Mouse (Mus musculus) midbrain, embryonic 14.5 days (tissue): Measurements from ENCODE around the gene Muc15. TPM values are rescaled to one million over a fixed set of nuclear protein-coding genes. Genes with fewer than 3 reads are reported as not detected.

Source experiments
- ATAC-seq: fragments of 200-750 bp; cut with Nextera tagmentation; 2 replicates; pipeline ENCODE4 v1.8.0; 2017; ENCODE audit warnings: moderate number of reproducible peaks, moderate library complexity; ENCODE audit not compliant: low FRiP score, low TSS enrichment
- DNase-seq: peaks from one replicate; pipeline ENCODE4 v3.0.0-alpha.2; 2015
- H3K27ac ChIP-seq: fragments of 300-500 bp; sonication (generic); replicated peaks from 2 replicates; pipeline ENCODE4 v1.5.1; 2014; ENCODE audit warnings: mild to moderate bottlenecking, low read depth, low read length, moderate library complexity
- H3K27me3 ChIP-seq: fragments of 300-500 bp; sonication (generic); 2 replicates; pipeline ENCODE4 v1.6.1; 2014; ENCODE audit warnings: low read length, control low read depth, mixed read lengths; ENCODE audit not compliant: control insufficient read depth, insufficient read depth
- H3K36me3 ChIP-seq: fragments of 300-500 bp; sonication (generic); 2 replicates; pipeline ENCODE4 v1.6.1; 2014; ENCODE audit warnings: low read length, control low read depth; ENCODE audit not compliant: control insufficient read depth, insufficient read depth
- H3K4me1 ChIP-seq: fragments of 300-500 bp; sonication (generic); 2 replicates; pipeline ENCODE4 v1.6.1; 2014; ENCODE audit warnings: mild to moderate bottlenecking, antibody characterized with exemption, low read length, control low read depth; ENCODE audit not compliant: control insufficient read depth, insufficient read depth
- H3K4me2 ChIP-seq: fragments of 300-500 bp; sonication (generic); 2 replicates; pipeline ENCODE4 v1.6.1; 2014; ENCODE audit warnings: mild to moderate bottlenecking, low read length, moderate library complexity
- H3K4me3 ChIP-seq: fragments of 300-500 bp; sonication (generic); replicated peaks from 2 replicates; pipeline ENCODE4 v1.5.1; 2014; ENCODE audit warnings: low read depth, low read length
- H3K9ac ChIP-seq: fragments of 300-500 bp; sonication (generic); replicated peaks from 2 replicates; pipeline ENCODE4 v1.6.1; 2014; ENCODE audit warnings: mild to moderate bottlenecking, low read length, moderate library complexity
- H3K9me3 ChIP-seq: fragments of 300-500 bp; sonication (generic); 2 replicates; pipeline ENCODE4 v1.6.1; 2016; ENCODE audit warnings: low read length, control low read depth, mixed read lengths; ENCODE audit not compliant: control insufficient read depth
- WGBS: fragments of 180-500 bp; shearing (Covaris S2); extraction: QIAGEN DNeasy Blood & Tissue Kit; methylation state at CpG from one replicate; pipeline ENCODE4 v1.1.7; 2014; 5-methylcytosine and 5-hydroxymethylcytosine counted together
- polyA plus RNA-seq: library from polyadenylated mRNA; unstranded; fragments of >200 nt; fragmentation: Nextera tagmentation; extraction: Ambion mirVana; gene quantifications from 2 replicates; pipeline ENCODE4 v1.2.1, GENCODE M21; 2014

Gene Muc15
- polyA plus RNA-seq, result not detected in 2 replicates

GRCm38 (mm10) chr2:110721290-110721753 lies at the start of gene Muc15:
Gene Muc15 (plus strand): TSS chr2:110721340.
- no peak within 1 kb of the TSS for H3K27ac ChIP-seq
- no peaks in the 10 kb centered on the region for H3K27me3 ChIP-seq
- no peak within 1 kb of the TSS for H3K4me3 ChIP-seq
- ATAC-seq (no peak), DNase-seq (no peak)
- no peak within 1 kb of the TSS for H3K9ac ChIP-seq
- no peaks in the 10 kb centered on the region for H3K9me3 ChIP-seq
- H3K36me3 ChIP-seq, result no peaks in the 10 kb centered on the region
- 50% methylated on average over 3 of the region's 3 CpGs for WGBS
- H3K4me2 ChIP-seq, result no peak within 1 kb of the TSS
- H3K4me1 ChIP-seq, result no peaks in the 10 kb centered on the region

DNA sequence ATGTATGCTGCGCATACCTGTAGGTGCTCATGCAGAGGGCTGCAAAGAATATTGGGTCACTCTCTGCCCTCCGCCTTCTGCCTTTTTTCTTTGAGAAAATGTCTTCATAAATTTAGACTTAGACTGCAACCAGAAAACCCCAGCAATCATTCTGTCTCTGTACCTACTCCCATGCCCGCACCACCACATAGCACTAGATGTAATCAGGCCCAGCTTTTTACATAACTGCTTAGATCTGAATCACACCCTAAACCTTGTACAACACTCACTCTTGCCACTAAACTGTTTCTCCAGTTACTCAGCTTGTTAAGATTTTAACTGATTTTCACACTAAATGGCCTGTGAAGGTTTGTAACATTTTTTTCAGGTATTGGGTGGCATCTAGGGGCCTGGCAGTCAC lies 11.7 kb upstream of the Muc15 start:
- H3K9me3 ChIP-seq, result no peaks in the 10 kb centered on the region
- ATAC-seq, result no peak
- WGBS, result 96% methylated on average over 3 of the region's 3 CpGs

DNA sequence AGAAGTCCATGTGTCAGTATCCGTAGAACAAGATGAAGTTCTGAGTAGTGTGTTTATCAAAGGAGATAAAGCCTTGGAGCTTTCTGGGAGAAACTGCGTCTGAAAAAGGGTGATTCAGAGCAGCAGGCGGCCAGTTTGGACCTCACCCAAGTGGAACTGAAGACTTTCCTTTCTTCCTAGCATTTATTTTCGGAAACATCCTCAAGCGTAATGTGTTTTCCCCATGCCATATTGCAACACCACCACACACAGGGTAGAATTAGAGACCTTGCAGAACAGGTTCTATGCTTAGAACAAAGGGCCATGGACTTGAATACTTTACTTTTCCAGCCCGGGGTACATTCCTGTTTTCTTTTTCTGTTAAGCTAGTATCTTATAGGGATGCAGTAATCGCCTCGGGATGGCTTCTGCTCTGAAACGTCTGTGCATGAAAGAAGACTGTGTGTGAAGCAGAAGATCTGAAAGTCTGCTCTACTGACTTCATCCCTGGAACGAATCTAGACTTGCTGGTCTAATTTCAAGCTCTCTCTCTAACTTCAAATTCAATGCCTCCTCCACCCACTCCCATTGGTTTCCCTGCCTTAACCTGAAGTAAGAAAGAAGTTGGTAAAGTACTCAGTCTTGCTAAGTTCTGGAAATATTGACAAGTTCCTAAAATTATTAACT lies 11.0 kb upstream of the Muc15 start:
- Histone ChIP-seq H3K4me3 (no peak overlapping the region), H3K9ac (no peak overlapping the region), H3K27me3 (no peaks in the 10 kb centered on the region), H3K4me2 (no peak overlapping the region), H3K36me3 (no peaks in the 10 kb centered on the region), H3K4me1 (no peaks in the 10 kb centered on the region), H3K27ac (no peak overlapping the region), H3K9me3 (no peaks in the 10 kb centered on the region)
- ATAC-seq (no peak), DNase-seq (no peak)
- 84% methylated on average over 10 of the region's 10 CpGs for WGBS

More for the DNA sequence above, 11.7 kb upstream of the Muc15 start:
- Histone ChIP-seq H3K27me3 (no peaks in the 10 kb centered on the region), H3K36me3 (no peaks in the 10 kb centered on the region), H3K4me1 (no peaks in the 10 kb centered on the region), H3K4me2 (no peak overlapping the region), H3K9ac (no peak overlapping the region), H3K4me3 (no peak overlapping the region), H3K27ac (no peak overlapping the region)
- DNase-seq, result no peak

GRCm38 (mm10) chr2:110719051-110719450 lies 2.1 kb upstream of the Muc15 start:
- Histone ChIP-seq H3K9ac (no peak overlapping the region), H3K4me3 (no peak overlapping the region), H3K36me3 (no peaks in the 10 kb centered on the region), H3K9me3 (no peaks in the 10 kb centered on the region), H3K4me2 (no peak overlapping the region), H3K27me3 (no peaks in the 10 kb centered on the region), H3K27ac (no peak overlapping the region), H3K4me1 (no peaks in the 10 kb centered on the region)
- ATAC-seq (no peak), DNase-seq (no peak)

DNA sequence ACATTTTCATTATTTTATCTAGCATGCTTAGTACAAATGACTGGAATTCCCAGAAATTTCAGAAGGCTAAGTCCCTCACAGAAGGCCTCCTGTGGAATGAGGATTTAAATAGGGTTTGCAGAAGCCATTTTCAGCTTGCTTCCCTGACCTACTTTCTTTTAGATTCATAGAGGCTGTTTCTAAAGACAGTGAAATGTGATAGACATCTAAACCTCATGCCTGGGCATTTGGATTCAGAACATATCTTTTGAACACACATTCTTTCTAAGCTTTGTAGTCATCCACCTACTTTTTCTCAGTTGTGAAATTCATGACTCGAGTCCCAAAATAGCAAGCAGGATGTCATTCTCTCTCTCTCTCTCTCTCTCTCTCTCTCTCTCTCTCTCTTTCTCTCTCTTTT lies 1.1 kb downstream of the Muc15 start:
- no peak for ATAC-seq
- Histone ChIP-seq H3K27me3 (no peaks in the 10 kb centered on the region), H3K4me2 (no peak overlapping the region), H3K9me3 (no peaks in the 10 kb centered on the region), H3K36me3 (no peaks in the 10 kb centered on the region), H3K27ac (no peak overlapping the region), H3K9ac (no peak overlapping the region), H3K4me3 (no peak overlapping the region), H3K4me1 (no peaks in the 10 kb centered on the region)
- WGBS, result 89% methylated on average over 1 of the region's 1 CpGs
- no peak for DNase-seq

GRCm38 (mm10) chr2:110726106-110726505 lies 5.0 kb downstream of the Muc15 start:
- DNase-seq (no peak), ATAC-seq (no peak)
- Histone ChIP-seq H3K9me3 (no peaks in the 10 kb centered on the region), H3K4me3 (no peak overlapping the region), H3K27me3 (no peaks in the 10 kb centered on the region), H3K4me2 (no peak overlapping the region), H3K36me3 (no peaks in the 10 kb centered on the region), H3K27ac (no peak overlapping the region), H3K9ac (no peak overlapping the region), H3K4me1 (no peaks in the 10 kb centered on the region)

DNA sequence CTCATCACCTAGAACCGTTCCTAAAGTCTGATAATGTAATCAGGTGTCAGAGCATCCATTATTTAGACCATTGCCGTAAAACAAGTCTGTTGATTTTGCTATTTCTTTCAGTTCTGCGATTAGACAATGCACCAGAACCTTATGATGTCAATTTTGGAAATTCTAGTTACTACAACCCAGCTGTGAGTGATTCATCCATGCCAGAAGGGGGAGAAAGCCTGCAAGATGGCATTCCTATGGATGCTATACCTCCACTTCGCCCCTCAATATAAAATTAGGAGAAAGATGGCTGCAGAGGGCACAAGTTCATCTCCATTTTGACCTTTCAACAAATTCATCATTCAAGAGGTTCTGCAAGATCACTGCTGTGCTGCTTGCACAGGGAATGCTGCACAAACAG lies 16.1 kb downstream of the Muc15 start:
- H3K4me2 ChIP-seq, result no peak overlapping the region
- H3K27me3 ChIP-seq, result no peaks in the 10 kb centered on the region
- no peak overlapping the region for H3K9ac ChIP-seq
- H3K4me1 ChIP-seq, result no peaks in the 10 kb centered on the region
- H3K27ac ChIP-seq, result no peak overlapping the region
- no peak overlapping the region for H3K4me3 ChIP-seq
- DNase-seq (no peak), ATAC-seq (no peak)
- 90% methylated on average over 4 of the region's 4 CpGs for WGBS
- H3K36me3 ChIP-seq, result no peaks in the 10 kb centered on the region
- no peaks in the 10 kb centered on the region for H3K9me3 ChIP-seq

GRCm38 (mm10) chr2:110737981-110738380 lies 16.8 kb downstream of the Muc15 start:
- H3K4me3 ChIP-seq, result no peak overlapping the region
- DNase-seq (no peak), ATAC-seq (no peak)
- no peaks in the 10 kb centered on the region for H3K27me3 ChIP-seq
- no peaks in the 10 kb centered on the region for H3K9me3 ChIP-seq
- H3K4me2 ChIP-seq, result no peak overlapping the region
- no peaks in the 10 kb centered on the region for H3K36me3 ChIP-seq
- H3K4me1 ChIP-seq, result no peaks in the 10 kb centered on the region
- WGBS, result 76% methylated on average over 2 of the region's 2 CpGs
- no peak overlapping the region for H3K9ac ChIP-seq
- no peak overlapping the region for H3K27ac ChIP-seq

DNA sequence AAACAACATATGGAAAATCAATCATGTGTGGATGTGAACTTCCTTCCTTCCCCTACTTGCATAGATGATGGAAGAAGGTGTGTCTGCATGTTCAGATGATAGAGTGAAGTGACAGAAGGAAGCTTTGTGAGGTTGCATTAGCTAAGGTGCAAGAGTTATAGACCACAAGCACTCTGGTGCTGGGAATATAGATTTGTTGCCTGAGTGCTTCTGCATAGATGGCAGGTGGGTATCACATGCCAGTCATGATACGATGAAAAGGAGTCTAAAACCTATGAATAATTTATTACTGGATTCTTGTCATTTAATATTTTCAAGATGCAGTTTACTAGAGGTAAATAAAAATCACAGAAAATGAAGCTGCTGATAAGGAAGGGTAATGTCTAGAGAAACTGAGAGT lies 18.6 kb downstream of the Muc15 start:
- no peaks in the 10 kb centered on the region for H3K27me3 ChIP-seq
- H3K4me1 ChIP-seq, result no peaks in the 10 kb centered on the region
- no peaks in the 10 kb centered on the region for H3K9me3 ChIP-seq
- 44% methylated on average over 1 of the region's 1 CpGs for WGBS
- no peak overlapping the region for H3K4me3 ChIP-seq
- no peak overlapping the region for H3K27ac ChIP-seq
- H3K9ac ChIP-seq, result no peak overlapping the region
- no peak overlapping the region for H3K4me2 ChIP-seq
- DNase-seq (no peak), ATAC-seq (no peak)
- no peaks in the 10 kb centered on the region for H3K36me3 ChIP-seq
